Mouse (Mus musculus): ENCODE measurements around the gene Gm18596. TPM values are rescaled to one million over a fixed set of nuclear protein-coding genes. Genes with fewer than 3 reads are reported as not detected.
"Not testable (repeated sequence)": the region's sequence is repeated elsewhere in the genome, so short reads cannot be mapped to it uniquely, and the experiment has no call there.

Gene Gm18596
- polyA plus RNA-seq (2015; fragmentation: Nextera tagmentation; extraction: Ambion mirVana): not detected in 2 replicates

- not testable (repeated sequence) for ATAC-seq; H3K27ac ChIP-seq (ENCODE audit: low read length)
These were observed at the start of gene Gm18596 for GRCm38 (mm10) chr10:77741924-77742688. Gene Gm18596, minus strand, starts transcription at chr10:77742638.

DNA sequence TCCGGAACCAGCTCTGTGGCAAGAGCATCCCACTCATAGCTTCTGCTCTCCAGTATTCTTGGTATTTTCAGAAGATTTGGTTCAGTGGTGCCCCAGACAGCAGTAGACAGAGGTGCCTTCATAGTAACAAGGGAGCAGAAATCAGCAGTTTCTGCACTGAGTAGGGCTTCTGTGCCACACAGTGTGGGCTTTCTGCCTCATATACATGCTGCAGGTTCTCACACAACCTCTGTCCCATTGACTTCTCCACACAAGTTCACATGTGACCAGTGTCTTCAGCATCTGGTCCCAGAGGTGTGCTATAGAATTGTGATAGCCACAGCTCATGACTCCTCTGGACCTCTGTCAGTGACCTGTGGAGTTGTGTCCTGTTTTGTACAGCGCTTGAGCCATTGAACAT is 46.2 kb upstream of the Gm18596 start:
- no peak overlapping the region for H3K4me3 ChIP-seq (ENCODE audit: low read depth, low read length)
- WGBS: 77% methylated on average over 2 of the region's 2 CpGs
- no peak overlapping the region for H3K9ac ChIP-seq (ENCODE audit: low read depth, low read length)
- H3K36me3 ChIP-seq (ENCODE audit: control insufficient read depth, insufficient read depth, low read length): no peaks in the 10 kb centered on the region
- no peaks in the 10 kb centered on the region for H3K9me3 ChIP-seq (replicated peaks; ENCODE audit: control insufficient read depth, low read length, poor library complexity, severe bottlenecking)
- H3K27me3 ChIP-seq (ENCODE audit: control insufficient read depth, insufficient read depth, low read depth, low read length): no peaks in the 10 kb centered on the region
- H3K4me2 ChIP-seq (ENCODE audit: low read length): no peak overlapping the region
- no peaks in the 10 kb centered on the region for H3K4me1 ChIP-seq (ENCODE audit: control insufficient read depth, insufficient read depth, low read length)
- no peak for ATAC-seq
- no peak overlapping the region for H3K27ac ChIP-seq (ENCODE audit: low read length)

More at GRCm38 (mm10) chr10:77741924-77742688, at the start of gene Gm18596:
- H3K9ac ChIP-seq (ENCODE audit: low read depth, low read length); H3K36me3 ChIP-seq (ENCODE audit: control insufficient read depth, insufficient read depth, low read length); H3K9me3 ChIP-seq (replicated peaks; ENCODE audit: control insufficient read depth, low read length, poor library complexity, severe bottlenecking); H3K27me3 ChIP-seq (ENCODE audit: control insufficient read depth, insufficient read depth, low read depth, low read length); H3K4me1 ChIP-seq (ENCODE audit: control insufficient read depth, insufficient read depth, low read length); H3K4me3 ChIP-seq (ENCODE audit: low read depth, low read length); H3K4me2 ChIP-seq (ENCODE audit: low read length): not testable (repeated sequence)
- 50% methylated on average over 5 of the region's 5 CpGs for WGBS

GRCm38 (mm10) chr10:77787876-77788275 is 45.4 kb upstream of the Gm18596 start, which contains the start of gene Gm7137:
Gene Gm7137, minus strand, starts transcription at chr10:77788200.
- not testable (repeated sequence) for H3K36me3 ChIP-seq (ENCODE audit: control insufficient read depth, insufficient read depth, low read length); H3K4me3 ChIP-seq (ENCODE audit: low read depth, low read length); H3K27me3 ChIP-seq (ENCODE audit: control insufficient read depth, insufficient read depth, low read depth, low read length); H3K4me1 ChIP-seq (ENCODE audit: control insufficient read depth, insufficient read depth, low read length); H3K9me3 ChIP-seq (replicated peaks; ENCODE audit: control insufficient read depth, low read length, poor library complexity, severe bottlenecking); H3K9ac ChIP-seq (ENCODE audit: low read depth, low read length); ATAC-seq; H3K4me2 ChIP-seq (ENCODE audit: low read length); H3K27ac ChIP-seq (ENCODE audit: low read length)
- WGBS: 20% methylated on average over 1 of the region's 1 CpGs

- not testable (repeated sequence) for H3K36me3 ChIP-seq (ENCODE audit: control insufficient read depth, insufficient read depth, low read length); H3K4me2 ChIP-seq (ENCODE audit: low read length); H3K27ac ChIP-seq (ENCODE audit: low read length); H3K4me1 ChIP-seq (ENCODE audit: control insufficient read depth, insufficient read depth, low read length); H3K9me3 ChIP-seq (replicated peaks; ENCODE audit: control insufficient read depth, low read length, poor library complexity, severe bottlenecking); ATAC-seq; H3K9ac ChIP-seq (ENCODE audit: low read depth, low read length); H3K4me3 ChIP-seq (ENCODE audit: low read depth, low read length); H3K27me3 ChIP-seq (ENCODE audit: control insufficient read depth, insufficient read depth, low read depth, low read length)
- 92% methylated on average over 2 of the region's 3 CpGs for WGBS
These were observed 41.0 kb upstream of the Gm18596 start for GRCm38 (mm10) chr10:77783396-77783795.

GRCm38 (mm10) chr10:77782442-77782841 is 40.0 kb upstream of the Gm18596 start, which contains the start of gene Gm3250:
Gene Gm3250, minus strand, starts transcription at chr10:77782542.
- not testable (repeated sequence) for H3K36me3 ChIP-seq (ENCODE audit: control insufficient read depth, insufficient read depth, low read length); H3K9ac ChIP-seq (ENCODE audit: low read depth, low read length); H3K27ac ChIP-seq (ENCODE audit: low read length); H3K4me1 ChIP-seq (ENCODE audit: control insufficient read depth, insufficient read depth, low read length); H3K4me2 ChIP-seq (ENCODE audit: low read length); H3K4me3 ChIP-seq (ENCODE audit: low read depth, low read length); H3K27me3 ChIP-seq (ENCODE audit: control insufficient read depth, insufficient read depth, low read depth, low read length); H3K9me3 ChIP-seq (replicated peaks; ENCODE audit: control insufficient read depth, low read length, poor library complexity, severe bottlenecking); ATAC-seq
- no CpG with 5 or more reads among the region's 1 CpGs for WGBS

- H3K27me3 ChIP-seq (ENCODE audit: control insufficient read depth, insufficient read depth, low read depth, low read length); H3K9ac ChIP-seq (ENCODE audit: low read depth, low read length); H3K4me3 ChIP-seq (ENCODE audit: low read depth, low read length); H3K27ac ChIP-seq (ENCODE audit: low read length); H3K4me1 ChIP-seq (ENCODE audit: control insufficient read depth, insufficient read depth, low read length); ATAC-seq; H3K4me2 ChIP-seq (ENCODE audit: low read length); H3K9me3 ChIP-seq (replicated peaks; ENCODE audit: control insufficient read depth, low read length, poor library complexity, severe bottlenecking); H3K36me3 ChIP-seq (ENCODE audit: control insufficient read depth, insufficient read depth, low read length): not testable (repeated sequence)
- WGBS: 43% methylated on average over 1 of the region's 1 CpGs
These were observed 34.4 kb upstream of the Gm18596 start, which contains the start of gene Gm7138 for GRCm38 (mm10) chr10:77776844-77777243. Gene Gm7138, minus strand, starts transcription at chr10:77776944.

DNA sequence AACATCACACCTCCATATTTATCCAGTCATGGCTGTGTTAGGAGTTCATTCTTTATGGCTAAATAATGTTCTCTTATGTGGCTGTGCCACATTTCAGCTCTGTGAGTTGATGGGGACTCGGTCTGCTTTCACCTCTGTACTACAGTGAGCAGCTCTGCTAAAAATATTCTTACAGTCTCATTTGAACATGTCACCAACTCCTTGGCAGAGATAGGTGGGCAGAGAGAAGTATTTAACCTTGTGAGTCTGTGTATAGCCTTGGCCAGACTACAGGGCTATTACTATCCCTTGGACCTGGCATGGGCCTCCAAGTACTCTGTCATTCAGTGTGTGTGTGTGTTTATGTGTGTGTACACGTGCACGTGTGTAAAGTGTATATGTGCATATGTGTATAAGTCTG is 29.7 kb upstream of the Gm18596 start:
- not testable (repeated sequence) for H3K9me3 ChIP-seq (replicated peaks; ENCODE audit: control insufficient read depth, low read length, poor library complexity, severe bottlenecking); H3K4me1 ChIP-seq (ENCODE audit: control insufficient read depth, insufficient read depth, low read length); H3K9ac ChIP-seq (ENCODE audit: low read depth, low read length); H3K4me3 ChIP-seq (ENCODE audit: low read depth, low read length); H3K4me2 ChIP-seq (ENCODE audit: low read length); H3K27ac ChIP-seq (ENCODE audit: low read length); ATAC-seq; H3K36me3 ChIP-seq (ENCODE audit: control insufficient read depth, insufficient read depth, low read length); H3K27me3 ChIP-seq (ENCODE audit: control insufficient read depth, insufficient read depth, low read depth, low read length)
- 82% methylated on average over 1 of the region's 3 CpGs for WGBS

DNA sequence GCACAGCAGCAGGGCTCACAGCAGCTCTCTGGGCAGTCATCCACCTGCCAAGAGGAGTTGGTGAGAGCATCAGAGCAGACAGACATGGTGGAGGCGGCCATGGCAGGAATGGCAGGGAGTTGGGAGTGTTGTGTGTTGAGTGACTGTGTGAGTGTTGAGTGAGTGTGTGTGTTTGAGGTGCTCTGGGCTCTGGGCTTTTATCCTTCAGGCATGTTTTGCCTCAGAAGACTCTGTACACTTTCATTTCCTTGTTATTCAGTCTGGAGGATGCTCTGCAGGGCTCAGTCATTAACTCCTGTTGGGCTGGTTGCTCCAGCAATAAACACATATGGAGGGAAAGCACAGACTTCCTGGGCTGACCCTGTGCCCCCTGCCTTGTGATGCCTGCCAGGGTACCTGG is 28.8 kb upstream of the Gm18596 start, which contains the start of gene Gm3238:
TSS of gene Gm3238 (minus strand) at position 101 of the 400 bp plus-strand sequence.
- WGBS: 100% methylated on average over 1 of the region's 1 CpGs
- H3K27ac ChIP-seq (ENCODE audit: low read length); H3K27me3 ChIP-seq (ENCODE audit: control insufficient read depth, insufficient read depth, low read depth, low read length); H3K4me3 ChIP-seq (ENCODE audit: low read depth, low read length); ATAC-seq; H3K4me1 ChIP-seq (ENCODE audit: control insufficient read depth, insufficient read depth, low read length); H3K9me3 ChIP-seq (replicated peaks; ENCODE audit: control insufficient read depth, low read length, poor library complexity, severe bottlenecking); H3K4me2 ChIP-seq (ENCODE audit: low read length); H3K9ac ChIP-seq (ENCODE audit: low read depth, low read length); H3K36me3 ChIP-seq (ENCODE audit: control insufficient read depth, insufficient read depth, low read length): not testable (repeated sequence)

DNA sequence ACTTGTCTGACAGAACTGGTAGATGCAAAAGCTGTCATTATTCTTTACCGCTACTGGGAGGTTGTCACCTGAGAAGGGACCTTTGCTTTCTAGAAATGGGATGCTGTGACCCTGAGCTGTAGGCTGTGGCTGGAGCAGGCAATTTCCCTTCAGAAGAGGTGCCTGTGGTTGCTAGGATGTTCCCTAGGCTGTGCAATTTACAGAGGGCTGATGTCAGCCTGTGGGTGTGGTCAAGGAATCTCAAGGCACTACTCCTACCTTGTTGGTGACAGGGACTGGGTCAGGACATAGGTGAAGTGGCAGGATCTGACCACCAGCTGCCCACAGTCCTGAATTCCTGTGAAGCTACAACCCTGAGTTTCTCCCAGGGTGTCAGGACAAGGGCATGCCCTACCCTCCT is 27.3 kb upstream of the Gm18596 start:
- H3K9me3 ChIP-seq (replicated peaks; ENCODE audit: control insufficient read depth, low read length, poor library complexity, severe bottlenecking): no peaks in the 10 kb centered on the region
- no peak overlapping the region for H3K4me3 ChIP-seq (ENCODE audit: low read depth, low read length)
- ATAC-seq: no peak
- H3K36me3 ChIP-seq (ENCODE audit: control insufficient read depth, insufficient read depth, low read length): no peaks in the 10 kb centered on the region
- no peak overlapping the region for H3K27ac ChIP-seq (ENCODE audit: low read length)
- 91% methylated on average over 1 of the region's 1 CpGs for WGBS
- H3K9ac ChIP-seq (ENCODE audit: low read depth, low read length): no peak overlapping the region
- no peak overlapping the region for H3K4me2 ChIP-seq (ENCODE audit: low read length)
- H3K4me1 ChIP-seq (ENCODE audit: control insufficient read depth, insufficient read depth, low read length): no peaks in the 10 kb centered on the region
- no peaks in the 10 kb centered on the region for H3K27me3 ChIP-seq (ENCODE audit: control insufficient read depth, insufficient read depth, low read depth, low read length)

Data from midbrain, embryonic 16.5 days (tissue).